Mouse (Mus musculus) stomach, embryonic 16.5 days (tissue): ENCODE measurements around the gene Acot3. TPM values are rescaled to one million over a fixed set of nuclear protein-coding genes. Genes with fewer than 3 reads are reported as not detected.
"Not testable (repeated sequence)": the region's sequence is repeated elsewhere in the genome, so short reads cannot be mapped to it uniquely, and the experiment has no call there.

Experiments
- ATAC-seq: fragments of 200-750 bp; cut with Nextera tagmentation; 2 replicates; pipeline ENCODE4 v1.8.0; 2017; ENCODE audit warnings: moderate number of reproducible peaks, moderate TSS enrichment; ENCODE audit not compliant: insufficient read depth, low FRiP score
- H3K27ac ChIP-seq: fragments of 300-500 bp; sonication (generic); 2 replicates; pipeline ENCODE4 v1.5.1; 2014; ENCODE audit warnings: low read length
- H3K27me3 ChIP-seq: fragments of 300-500 bp; sonication (generic); 2 replicates; pipeline ENCODE4 v1.6.1; 2014; ENCODE audit warnings: low read length, control low read depth, mixed read lengths; ENCODE audit not compliant: control insufficient read depth, insufficient read depth
- H3K36me3 ChIP-seq: fragments of 300-500 bp; sonication (generic); 2 replicates; pipeline ENCODE4 v1.6.1; 2014; ENCODE audit warnings: low read length; ENCODE audit not compliant: control insufficient read depth, insufficient read depth
- H3K4me1 ChIP-seq: fragments of 300-500 bp; sonication (generic); 2 replicates; pipeline ENCODE4 v1.6.1; 2014; ENCODE audit warnings: low read length, control low read depth, mixed read lengths; ENCODE audit not compliant: control insufficient read depth, insufficient read depth
- H3K4me2 ChIP-seq: fragments of 300-500 bp; sonication (generic); 2 replicates; pipeline ENCODE4 v1.6.1; 2014; ENCODE audit warnings: low read depth, low read length, mixed read lengths
- H3K4me3 ChIP-seq: fragments of 300-500 bp; sonication (generic); replicated peaks from 2 replicates; pipeline ENCODE4 v1.5.1; 2014; ENCODE audit warnings: mild to moderate bottlenecking, low read length
- H3K9ac ChIP-seq: fragments of 300-500 bp; sonication (generic); 2 replicates; pipeline ENCODE4 v1.6.1; 2014; ENCODE audit warnings: low read length
- H3K9me3 ChIP-seq: fragments of 300-500 bp; sonication (generic); replicated peaks from 2 replicates; pipeline ENCODE4 v1.6.1; 2016; ENCODE audit warnings: low read length, control low read depth; ENCODE audit not compliant: control insufficient read depth
- WGBS: fragments of 180-500 bp; shearing (Covaris S2); extraction: QIAGEN DNeasy Blood & Tissue Kit; methylation state at CpG from one replicate; pipeline ENCODE4 v1.1.7; 2014; 5-methylcytosine and 5-hydroxymethylcytosine counted together
- polyA plus RNA-seq: library from polyadenylated mRNA; unstranded; fragments of >200 nt; fragmentation: Nextera tagmentation; extraction: Ambion mirVana; gene quantifications from 2 replicates; pipeline ENCODE4 v1.2.1, GENCODE M21; 2015

Gene Acot3
- polyA plus RNA-seq, 1 experiment from 2014 or later: 1.4 TPM

- ATAC-seq: peak; percentile 72
- not testable (repeated sequence) for H3K4me1 ChIP-seq, H3K9me3 ChIP-seq, H3K27me3 ChIP-seq, H3K36me3 ChIP-seq
- Histone ChIP-seq H3K4me2 (peak within 1 kb of the TSS; percentile 82), H3K9ac (peak within 1 kb of the TSS; percentile 76), H3K4me3 (peak within 1 kb of the TSS; percentile 59), H3K27ac (peak within 1 kb of the TSS; percentile 46; the same call in 1 of the 2 replicates)
- under 1% methylated on average over 79 of the region's 80 CpGs for WGBS
Measured at GRCm38 (mm10) chr12:84100604-84101492, 48.9 kb downstream of the Acot3 start, which contains the start of gene Acot6. TSS of gene Acot6 (plus strand) at chr12:84100654.

GRCm38 (mm10) chr12:84101493-84101845 is 49.5 kb downstream of the Acot3 start:
- H3K27ac ChIP-seq: no peak overlapping the region
- no peak for ATAC-seq

GRCm38 (mm10) chr12:84107012-84107411 is 55.1 kb downstream of the Acot3 start:
- no peaks in the 10 kb centered on the region for H3K36me3 ChIP-seq
- H3K4me3 ChIP-seq: no peak overlapping the region
- no peaks in the 10 kb centered on the region for H3K4me1 ChIP-seq
- H3K9me3 ChIP-seq: no peaks in the 10 kb centered on the region
- H3K27ac ChIP-seq: no peak overlapping the region
- H3K27me3 ChIP-seq: no peaks in the 10 kb centered on the region
- H3K9ac ChIP-seq: no peak overlapping the region
- 81% methylated on average over 3 of the region's 3 CpGs for WGBS
- ATAC-seq: no peak
- H3K4me2 ChIP-seq: no peak overlapping the region

More at GRCm38 (mm10) chr12:84101493-84101845, 49.5 kb downstream of the Acot3 start:
- Histone ChIP-seq H3K36me3 (no peaks in the 10 kb centered on the region), H3K27me3 (no peaks in the 10 kb centered on the region), H3K4me2 (peak overlapping the region; percentile 82), H3K9me3 (no peaks in the 10 kb centered on the region), H3K9ac (peak overlapping the region; percentile 76; the same call in 1 of the 2 replicates), H3K4me3 (peak overlapping the region; percentile 59), H3K4me1 (peaks cover 4% of the 10 kb centered on the region)
- 44% methylated on average over 2 of the region's 2 CpGs for WGBS

DNA sequence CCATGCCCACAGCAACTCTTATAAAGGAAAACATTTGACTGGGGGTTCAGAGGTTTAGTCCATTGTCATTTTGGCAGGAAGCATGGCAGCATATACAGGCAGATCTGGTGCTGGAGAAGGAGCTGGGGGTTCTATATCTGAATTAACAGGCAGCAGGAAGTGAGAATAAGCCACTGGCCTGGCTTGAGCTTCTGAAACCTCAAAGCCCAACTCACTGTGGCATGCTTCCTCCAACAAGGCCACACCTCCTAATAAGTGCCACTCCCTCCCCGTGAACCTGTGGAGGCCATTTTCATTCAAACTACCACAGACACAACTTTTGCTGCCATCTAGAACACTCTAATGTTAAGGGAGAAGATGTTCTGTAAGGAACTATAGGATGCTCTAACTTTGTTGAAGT is 55.7 kb downstream of the Acot3 start:
- Histone ChIP-seq H3K4me1 (no peaks in the 10 kb centered on the region), H3K27me3 (no peaks in the 10 kb centered on the region), H3K36me3 (no peaks in the 10 kb centered on the region), H3K9ac (no peak overlapping the region), H3K9me3 (no peaks in the 10 kb centered on the region), H3K27ac (no peak overlapping the region), H3K4me2 (no peak overlapping the region), H3K4me3 (no peak overlapping the region)
- 66% methylated on average over 1 of the region's 1 CpGs for WGBS
- ATAC-seq: no peak

- H3K27me3 ChIP-seq: no peaks in the 10 kb centered on the region
- peaks cover 1% of the 10 kb centered on the region; the same call in 1 of the 2 replicates for H3K4me1 ChIP-seq
- no peaks in the 10 kb centered on the region for H3K36me3 ChIP-seq
- WGBS: 75% methylated on average over 1 of the region's 1 CpGs
- no peak overlapping the region for H3K9ac ChIP-seq
- ATAC-seq: no peak
- no peaks in the 10 kb centered on the region for H3K9me3 ChIP-seq
- no peak overlapping the region for H3K4me2 ChIP-seq
- H3K4me3 ChIP-seq: no peak overlapping the region
- H3K27ac ChIP-seq: no peak overlapping the region
Measured at GRCm38 (mm10) chr12:84109924-84110323, 58.0 kb downstream of the Acot3 start.

Other genes starting within 250 kb of the Acot3 start
- gene Numb, start 130.2 kb upstream of the Acot3 start, polyA plus RNA-seq: 37.6 and 41.3 TPM in 2 replicates
- gene Riox1, start 101.5 kb upstream of the Acot3 start, polyA plus RNA-seq: 4.8 and 5.8 TPM in 2 replicates
- gene Heatr4, start 67.3 kb upstream of the Acot3 start, polyA plus RNA-seq: 0.05 and 0.10 TPM in 2 replicates
- 23.7 and 24.9 TPM in 2 replicates for gene Acot2, start 64.3 kb upstream of the Acot3 start, polyA plus RNA-seq
- gene Acot1, start 42.7 kb upstream of the Acot3 start, polyA plus RNA-seq: 37.4 and 48.4 TPM in 2 replicates
- 1.7 and 2.2 TPM in 2 replicates for gene Acot4, start 13.8 kb upstream of the Acot3 start, polyA plus RNA-seq
- not detected in 2 replicates for gene Gm49366, start 13.2 kb upstream of the Acot3 start, polyA plus RNA-seq
- not detected in 2 replicates for gene Acot5, start 17.2 kb downstream of the Acot3 start, polyA plus RNA-seq
- 1.3 and 1.4 TPM in 2 replicates for gene Acot6, start 48.5 kb downstream of the Acot3 start, polyA plus RNA-seq
- gene Dnal1, start 62.2 kb downstream of the Acot3 start, polyA plus RNA-seq: 2.8 and 3.4 TPM in 2 replicates
- 0.70 and 0.71 TPM in 2 replicates for gene Pnma1, start 96.3 kb downstream of the Acot3 start, polyA plus RNA-seq
- gene Elmsan1, start 166.7 kb downstream of the Acot3 start, polyA plus RNA-seq: 8.7 and 9.4 TPM in 2 replicates
- 32.0 and 34.5 TPM in 2 replicates for gene Ptgr2, start 233.1 kb downstream of the Acot3 start, polyA plus RNA-seq